Mouse (Mus musculus): ENCODE data around the gene H2afy. TPM values are rescaled to one million over a fixed set of nuclear protein-coding genes. Genes with fewer than 3 reads are reported as not detected.

Gene H2afy
- polyA plus RNA-seq, 1 experiment from 2014 or later, result 246 TPM

GRCm38 (mm10) chr13:56112496-56112895 lies 23.7 kb downstream of the H2afy start:
- no peaks in the 10 kb centered on the region for H3K27me3 ChIP-seq (replicated peaks; ENCODE audit: control insufficient read depth, insufficient read depth, low read length)
- H3K9me3 ChIP-seq (ENCODE audit: control insufficient read depth, low read length), result no peaks in the 10 kb centered on the region
- peak overlapping the region; percentile 79 for H3K27ac ChIP-seq (replicated peaks; ENCODE audit: low read depth, low read length)
- 11% methylated on average over 4 of the region's 4 CpGs for WGBS
- peak overlapping the region; percentile 16; the same call in 1 of the 2 replicates for H3K4me2 ChIP-seq (ENCODE audit: low read depth, low read length)
- DNase-seq (ENCODE audit: low spot score) (peak; percentile 74), ATAC-seq (ENCODE audit: low read depth) (0 out of 2 replicates have a peak, but pooled peaks have one; percentile 19)
- peak overlapping the region; percentile 19; the same call in 1 of the 2 replicates for H3K9ac ChIP-seq (ENCODE audit: low read depth, low read length)
- H3K4me3 ChIP-seq (ENCODE audit: low read depth, low read length), result no peak overlapping the region
- peaks cover 78% of the 10 kb centered on the region for H3K4me1 ChIP-seq (ENCODE audit: control insufficient read depth, insufficient read depth, low read length)
- H3K36me3 ChIP-seq (ENCODE audit: control insufficient read depth, insufficient read depth, low read length), result peaks cover 17% of the 10 kb centered on the region; the same call in 1 of the 2 replicates

GRCm38 (mm10) chr13:56111601-56112000 lies 24.6 kb downstream of the H2afy start:
- Histone ChIP-seq H3K4me3 (ENCODE audit: low read depth, low read length) (no peak overlapping the region), H3K4me1 (ENCODE audit: control insufficient read depth, insufficient read depth, low read length) (peaks cover 77% of the 10 kb centered on the region), H3K4me2 (ENCODE audit: low read depth, low read length) (peak overlapping the region; percentile 23), H3K27ac (replicated peaks; ENCODE audit: low read depth, low read length) (peak overlapping the region; percentile 79), H3K9ac (ENCODE audit: low read depth, low read length) (no peak overlapping the region; the same call in 1 of the 2 replicates), H3K36me3 (ENCODE audit: control insufficient read depth, insufficient read depth, low read length) (peaks cover 14% of the 10 kb centered on the region; the same call in 1 of the 2 replicates), H3K9me3 (ENCODE audit: control insufficient read depth, low read length) (no peaks in the 10 kb centered on the region), H3K27me3 (replicated peaks; ENCODE audit: control insufficient read depth, insufficient read depth, low read length) (no peaks in the 10 kb centered on the region)
- WGBS, result 59% methylated on average over 6 of the region's 6 CpGs
- DNase-seq (ENCODE audit: low spot score) (no peak), ATAC-seq (ENCODE audit: low read depth) (no peak; the same call in 1 of the 2 replicates)

- peak; percentile 90 for DNase-seq (ENCODE audit: low spot score)
- no peaks in the 10 kb centered on the region for H3K9me3 ChIP-seq (ENCODE audit: control insufficient read depth, low read length)
- no peak overlapping the region for H3K4me3 ChIP-seq (ENCODE audit: low read depth, low read length)
- peaks cover 70% of the 10 kb centered on the region for H3K4me1 ChIP-seq (ENCODE audit: control insufficient read depth, insufficient read depth, low read length)
- no peaks in the 10 kb centered on the region for H3K27me3 ChIP-seq (replicated peaks; ENCODE audit: control insufficient read depth, insufficient read depth, low read length)
- no peak overlapping the region for H3K9ac ChIP-seq (ENCODE audit: low read depth, low read length)
- H3K4me2 ChIP-seq (ENCODE audit: low read depth, low read length), result no peak overlapping the region
- H3K27ac ChIP-seq (replicated peaks; ENCODE audit: low read depth, low read length), result peak overlapping the region; percentile 79
- peak; percentile 64 for ATAC-seq (ENCODE audit: low read depth)
- H3K36me3 ChIP-seq (ENCODE audit: control insufficient read depth, insufficient read depth, low read length), result peaks cover 14% of the 10 kb centered on the region; the same call in 1 of the 2 replicates
- 51% methylated on average over 19 of the region's 19 CpGs for WGBS
Observed at GRCm38 (mm10) chr13:56110694-56111531, 25.2 kb downstream of the H2afy start.

GRCm38 (mm10) chr13:56109703-56110102 lies 26.5 kb downstream of the H2afy start:
- peak overlapping the region; percentile 2; the same call in 1 of the 2 replicates for H3K27ac ChIP-seq (replicated peaks; ENCODE audit: low read depth, low read length)
- DNase-seq (ENCODE audit: low spot score) (no peak), ATAC-seq (ENCODE audit: low read depth) (no peak)

GRCm38 (mm10) chr13:56108849-56109519 lies 27.2 kb downstream of the H2afy start:
- WGBS, result 57% methylated on average over 17 of the region's 17 CpGs
- H3K9ac ChIP-seq (ENCODE audit: low read depth, low read length), result no peak overlapping the region; the same call in 1 of the 2 replicates
- no peaks in the 10 kb centered on the region for H3K9me3 ChIP-seq (ENCODE audit: control insufficient read depth, low read length)
- H3K4me3 ChIP-seq (ENCODE audit: low read depth, low read length), result no peak overlapping the region
- ATAC-seq (ENCODE audit: low read depth) (no peak; the same call in 1 of the 2 replicates), DNase-seq (ENCODE audit: low spot score) (peak; percentile 62)
- peaks cover 55% of the 10 kb centered on the region for H3K4me1 ChIP-seq (ENCODE audit: control insufficient read depth, insufficient read depth, low read length)
- no peak overlapping the region for H3K4me2 ChIP-seq (ENCODE audit: low read depth, low read length)
- peak overlapping the region; percentile 2; the same call in 1 of the 2 replicates for H3K27ac ChIP-seq (replicated peaks; ENCODE audit: low read depth, low read length)
- H3K27me3 ChIP-seq (replicated peaks; ENCODE audit: control insufficient read depth, insufficient read depth, low read length), result no peaks in the 10 kb centered on the region
- H3K36me3 ChIP-seq (ENCODE audit: control insufficient read depth, insufficient read depth, low read length), result peaks cover 24% of the 10 kb centered on the region

More at GRCm38 (mm10) chr13:56109703-56110102, 26.5 kb downstream of the H2afy start:
- Histone ChIP-seq H3K4me1 (ENCODE audit: control insufficient read depth, insufficient read depth, low read length) (peaks cover 61% of the 10 kb centered on the region), H3K36me3 (ENCODE audit: control insufficient read depth, insufficient read depth, low read length) (peaks cover 17% of the 10 kb centered on the region), H3K4me2 (ENCODE audit: low read depth, low read length) (no peak overlapping the region), H3K9me3 (ENCODE audit: control insufficient read depth, low read length) (no peaks in the 10 kb centered on the region), H3K9ac (ENCODE audit: low read depth, low read length) (no peak overlapping the region), H3K4me3 (ENCODE audit: low read depth, low read length) (no peak overlapping the region), H3K27me3 (replicated peaks; ENCODE audit: control insufficient read depth, insufficient read depth, low read length) (no peaks in the 10 kb centered on the region)
- WGBS, result 89% methylated on average over 4 of the region's 4 CpGs

- Histone ChIP-seq H3K27ac (replicated peaks; ENCODE audit: low read depth, low read length) (no peak overlapping the region), H3K27me3 (replicated peaks; ENCODE audit: control insufficient read depth, insufficient read depth, low read length) (no peaks in the 10 kb centered on the region), H3K9me3 (ENCODE audit: control insufficient read depth, low read length) (no peaks in the 10 kb centered on the region), H3K9ac (ENCODE audit: low read depth, low read length) (no peak overlapping the region), H3K4me3 (ENCODE audit: low read depth, low read length) (no peak overlapping the region), H3K4me1 (ENCODE audit: control insufficient read depth, insufficient read depth, low read length) (peaks cover 28% of the 10 kb centered on the region), H3K4me2 (ENCODE audit: low read depth, low read length) (no peak overlapping the region), H3K36me3 (ENCODE audit: control insufficient read depth, insufficient read depth, low read length) (peaks cover 36% of the 10 kb centered on the region)
- WGBS, result 80% methylated on average over 6 of the region's 6 CpGs
- DNase-seq (ENCODE audit: low spot score) (no peak), ATAC-seq (ENCODE audit: low read depth) (no peak)
Observed at GRCm38 (mm10) chr13:56104971-56105391, 31.2 kb downstream of the H2afy start.

- H3K9ac ChIP-seq (ENCODE audit: low read depth, low read length), result peak overlapping the region; percentile 14; the same call in 1 of the 2 replicates
- H3K4me2 ChIP-seq (ENCODE audit: low read depth, low read length), result no peak overlapping the region
- ATAC-seq (ENCODE audit: low read depth) (peak; percentile 37; the same call in 1 of the 2 replicates), DNase-seq (ENCODE audit: low spot score) (no peak)
- H3K4me3 ChIP-seq (ENCODE audit: low read depth, low read length), result no peak overlapping the region
- H3K36me3 ChIP-seq (ENCODE audit: control insufficient read depth, insufficient read depth, low read length), result peaks cover 41% of the 10 kb centered on the region
- no peaks in the 10 kb centered on the region for H3K9me3 ChIP-seq (ENCODE audit: control insufficient read depth, low read length)
- no peak overlapping the region for H3K27ac ChIP-seq (replicated peaks; ENCODE audit: low read depth, low read length)
- peaks cover 19% of the 10 kb centered on the region for H3K4me1 ChIP-seq (ENCODE audit: control insufficient read depth, insufficient read depth, low read length)
- 92% methylated on average over 25 of the region's 26 CpGs for WGBS
- no peaks in the 10 kb centered on the region for H3K27me3 ChIP-seq (replicated peaks; ENCODE audit: control insufficient read depth, insufficient read depth, low read length)
Observed at GRCm38 (mm10) chr13:56103796-56104746, 32.1 kb downstream of the H2afy start.
